Mouse (Mus musculus): Measurements from ENCODE around the gene Slc46a2.

The Slc46a2 gene

DNA sequence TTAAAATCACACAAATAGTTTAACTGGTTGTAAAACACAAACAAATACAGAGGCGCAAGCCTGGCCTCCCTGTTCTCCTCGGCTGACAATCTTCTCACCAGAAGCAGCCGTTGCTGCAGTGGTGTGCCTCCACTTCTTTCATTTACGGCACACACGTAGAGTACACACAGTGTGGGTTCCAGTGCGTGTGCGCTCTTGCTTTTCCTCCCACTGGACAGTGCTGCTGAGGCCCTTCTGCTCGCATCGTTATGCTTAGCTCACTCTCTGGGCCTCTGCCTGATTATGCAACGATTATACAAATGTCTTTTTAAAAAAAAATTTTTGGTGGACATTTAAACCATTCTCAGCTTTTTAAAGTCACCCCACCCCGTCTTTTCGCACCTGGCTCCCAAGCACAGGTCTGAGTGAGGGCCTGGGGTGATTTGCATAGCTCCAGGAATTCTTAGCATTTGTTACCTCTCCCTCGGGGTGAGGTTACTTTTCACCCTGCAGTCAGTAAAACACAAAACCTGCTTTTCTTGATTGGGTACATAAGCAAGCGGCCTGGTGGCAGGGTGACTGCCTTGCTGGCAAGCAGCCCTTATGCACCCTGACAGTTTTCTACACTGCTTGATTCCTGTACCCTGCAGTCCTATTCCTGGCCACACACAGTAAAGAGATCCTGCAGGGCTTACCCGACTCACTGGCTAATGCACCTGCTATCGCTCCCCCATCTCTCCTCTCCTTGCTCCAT, 55.0 kb downstream of the Slc46a2 start:
- DNase-seq (ENCODE audit: low spot score) = no peak
